Mouse (Mus musculus): ENCODE data around the gene Sh3d21. TPM values are rescaled to one million over a fixed set of nuclear protein-coding genes. Genes with fewer than 3 reads are reported as not detected.
A peak's percentile ranks its signal among the peaks of the same experiment; 100 is the strongest.

Sh3d21 gene
- polyA plus RNA-seq, 1 experiment from 2014 or later: 1.5 TPM

DNA sequence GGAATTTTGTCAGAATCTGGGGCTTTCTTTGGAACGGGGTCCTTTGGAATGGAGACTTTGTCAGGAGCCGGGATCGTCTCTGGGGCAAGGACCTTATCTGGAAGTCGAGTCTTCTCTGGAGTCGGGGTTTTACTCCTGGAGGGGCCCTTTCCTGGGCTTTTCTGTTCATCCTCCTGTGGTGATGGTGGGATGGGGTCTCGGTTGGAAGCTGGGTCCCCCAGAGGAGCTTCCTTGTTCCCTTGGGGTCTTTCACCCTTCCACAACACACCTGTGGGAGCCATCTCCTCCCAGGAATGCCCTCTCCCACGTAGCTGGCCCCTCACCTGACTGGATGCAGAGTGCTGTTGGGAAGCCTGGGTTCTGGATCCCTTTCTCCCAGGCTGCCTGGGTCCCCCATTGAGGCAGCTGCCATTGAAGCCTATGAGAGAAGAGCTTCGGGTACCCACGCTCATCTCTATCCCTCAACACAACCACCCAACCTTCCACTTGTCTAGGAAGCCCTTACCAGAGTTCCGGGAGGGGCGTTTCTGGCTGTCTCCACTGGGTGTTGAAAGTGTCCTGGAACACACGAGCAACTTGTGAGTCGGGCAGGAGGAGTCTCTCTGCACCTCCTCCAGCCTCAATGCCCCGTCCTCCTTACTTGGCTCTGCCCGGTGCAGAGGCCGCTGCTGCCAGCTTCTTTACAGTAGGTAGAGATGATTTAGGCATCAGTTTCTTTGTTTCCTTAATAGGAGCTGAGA lies 11.4 kb downstream of the Sh3d21 start:
- Histone ChIP-seq H3K36me3 (ENCODE audit: control insufficient read depth, insufficient read depth, low read length) (no peaks in the 10 kb centered on the region), H3K4me3 (ENCODE audit: low read length) (no peak overlapping the region), H3K9me3 (ENCODE audit: control insufficient read depth, low read length) (no peaks in the 10 kb centered on the region), H3K4me1 (ENCODE audit: control insufficient read depth, insufficient read depth, low read depth, low read length) (peaks cover 12% of the 10 kb centered on the region), H3K27ac (ENCODE audit: low read depth, low read length) (no peak overlapping the region), H3K27me3 (replicated peaks; ENCODE audit: control insufficient read depth, insufficient read depth, low read length) (peaks cover 26% of the 10 kb centered on the region), H3K4me2 (ENCODE audit: low read length) (no peak overlapping the region), H3K9ac (ENCODE audit: low read depth, low read length) (no peak overlapping the region)
- 84% methylated on average over 16 of the region's 16 CpGs for WGBS
- ATAC-seq: no peak

DNA sequence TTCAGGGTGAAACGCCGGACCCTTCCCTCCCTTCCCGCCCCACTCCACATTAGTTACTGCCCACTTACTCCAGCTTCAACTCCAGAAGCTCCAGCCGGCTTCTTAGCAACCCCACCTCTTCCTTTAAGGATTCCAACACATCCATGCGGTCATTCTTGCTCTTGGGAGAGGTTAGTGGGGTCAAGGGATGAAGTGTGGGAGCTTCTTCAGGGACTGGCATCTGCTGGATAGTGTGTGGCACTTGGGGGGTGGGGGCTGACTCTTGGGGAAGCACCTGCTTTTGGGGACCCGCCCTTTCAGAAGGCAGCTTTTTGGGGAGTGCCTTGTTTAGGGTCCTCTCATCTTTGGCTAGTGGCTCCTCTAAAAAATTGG lies 12.4 kb downstream of the Sh3d21 start:
- Histone ChIP-seq H3K27ac (ENCODE audit: low read depth, low read length) (no peak overlapping the region), H3K36me3 (ENCODE audit: control insufficient read depth, insufficient read depth, low read length) (no peaks in the 10 kb centered on the region), H3K9ac (ENCODE audit: low read depth, low read length) (no peak overlapping the region), H3K4me3 (ENCODE audit: low read length) (no peak overlapping the region), H3K9me3 (ENCODE audit: control insufficient read depth, low read length) (no peaks in the 10 kb centered on the region), H3K4me1 (ENCODE audit: control insufficient read depth, insufficient read depth, low read depth, low read length) (peaks cover 12% of the 10 kb centered on the region), H3K27me3 (replicated peaks; ENCODE audit: control insufficient read depth, insufficient read depth, low read length) (peaks cover 26% of the 10 kb centered on the region), H3K4me2 (ENCODE audit: low read length) (no peak overlapping the region)
- WGBS: 72% methylated on average over 6 of the region's 6 CpGs
- no peak for ATAC-seq

DNA sequence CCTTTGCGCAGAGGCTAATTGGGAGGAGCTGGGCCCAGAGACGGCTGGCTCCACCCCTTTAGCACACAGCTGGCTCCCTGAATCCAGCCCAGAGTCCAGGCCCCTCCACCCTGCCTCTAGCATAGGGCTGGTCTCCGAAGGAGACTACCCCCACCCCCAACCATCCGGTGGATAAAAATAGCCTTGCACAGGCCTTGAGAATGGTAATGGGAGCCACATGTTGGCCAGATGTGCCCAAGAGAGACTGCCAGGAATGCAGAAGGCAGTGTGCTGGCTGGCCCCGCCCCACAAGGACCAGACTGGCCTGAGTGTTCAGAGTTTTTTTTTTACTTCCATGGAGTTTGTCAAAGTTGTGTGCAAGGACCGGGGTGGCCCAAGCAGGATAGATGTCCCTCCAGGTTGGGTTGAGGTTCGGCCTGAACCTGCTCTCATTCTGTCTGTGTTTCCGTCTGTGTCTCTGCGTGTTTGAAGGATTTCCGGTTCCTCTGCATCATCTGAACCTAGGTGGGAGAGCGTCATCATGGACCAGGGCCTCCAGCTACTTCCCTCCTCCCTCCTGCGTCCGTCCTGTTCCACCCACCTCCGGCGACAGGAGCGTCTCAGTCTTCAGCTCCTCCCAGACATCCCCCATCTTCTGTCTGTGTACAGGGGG lies 12.9 kb downstream of the Sh3d21 start:
- no peaks in the 10 kb centered on the region for H3K9me3 ChIP-seq (ENCODE audit: control insufficient read depth, low read length)
- H3K4me3 ChIP-seq (ENCODE audit: low read length): no peak overlapping the region
- H3K4me2 ChIP-seq (ENCODE audit: low read length): no peak overlapping the region
- H3K27ac ChIP-seq (ENCODE audit: low read depth, low read length): no peak overlapping the region
- 65% methylated on average over 16 of the region's 16 CpGs for WGBS
- peaks cover 12% of the 10 kb centered on the region for H3K4me1 ChIP-seq (ENCODE audit: control insufficient read depth, insufficient read depth, low read depth, low read length)
- peaks cover 26% of the 10 kb centered on the region for H3K27me3 ChIP-seq (replicated peaks; ENCODE audit: control insufficient read depth, insufficient read depth, low read length)
- no peak for ATAC-seq
- no peak overlapping the region for H3K9ac ChIP-seq (ENCODE audit: low read depth, low read length)
- H3K36me3 ChIP-seq (ENCODE audit: control insufficient read depth, insufficient read depth, low read length): no peaks in the 10 kb centered on the region

DNA sequence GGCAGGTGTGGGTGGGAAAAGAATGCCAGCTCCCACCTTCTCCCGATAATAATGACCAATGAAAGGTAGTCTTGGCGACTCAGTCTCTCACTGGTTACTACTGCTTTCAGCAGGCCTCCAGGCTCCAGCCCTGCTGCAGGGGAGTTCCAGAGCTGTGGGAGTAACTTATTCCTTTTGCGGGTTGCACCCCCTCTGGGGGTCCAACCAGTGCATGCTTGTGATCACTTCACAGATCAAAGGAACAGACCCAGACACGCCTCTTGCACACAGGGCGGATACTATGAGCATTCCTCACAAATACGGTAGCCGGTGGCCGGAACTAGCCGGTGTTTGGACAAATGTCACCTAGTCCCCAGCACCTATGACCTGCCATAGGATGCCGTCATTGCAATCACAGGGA lies 13.5 kb downstream of the Sh3d21 start:
- no peak overlapping the region for H3K27ac ChIP-seq (ENCODE audit: low read depth, low read length)

DNA sequence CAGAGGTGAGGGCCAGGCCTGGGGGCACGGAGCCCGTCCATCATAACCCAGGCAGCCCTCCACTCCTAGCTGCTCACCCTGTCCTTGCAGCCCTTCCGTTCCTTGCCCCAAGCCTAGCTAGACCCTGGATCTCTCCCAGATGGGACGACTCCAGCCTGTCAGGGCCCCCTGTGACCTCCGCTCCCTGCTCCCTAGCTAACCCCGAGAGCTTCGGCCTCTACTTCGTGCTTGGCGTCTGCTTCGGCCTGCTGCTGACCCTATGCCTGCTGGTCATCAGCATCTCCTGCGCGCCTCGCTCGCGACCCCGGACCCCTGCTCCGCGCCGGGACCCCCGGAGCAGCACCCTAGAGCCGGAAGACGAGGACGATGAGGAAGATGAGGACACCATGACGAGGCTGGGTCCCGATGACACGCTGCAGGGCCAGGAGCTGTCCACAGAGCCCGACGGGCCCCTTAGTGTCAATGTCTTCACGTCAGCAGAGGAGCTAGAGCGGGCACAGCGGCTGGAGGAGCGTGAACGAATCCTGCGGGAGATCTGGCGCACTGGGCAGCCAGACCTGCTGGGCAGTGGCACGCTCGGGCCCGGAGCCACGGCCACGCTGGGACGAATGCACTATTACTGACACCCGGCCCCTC lies 14.1 kb downstream of the Sh3d21 start:
- peak overlapping the region; percentile 72 for H3K4me2 ChIP-seq (ENCODE audit: low read length)
- peak overlapping the region; percentile 63 for H3K9ac ChIP-seq (ENCODE audit: low read depth, low read length)
- peak; percentile 9; the same call in 1 of the 2 replicates for ATAC-seq
- H3K4me3 ChIP-seq (ENCODE audit: low read length): peak overlapping the region; percentile 47
- peaks cover 26% of the 10 kb centered on the region for H3K27me3 ChIP-seq (replicated peaks; ENCODE audit: control insufficient read depth, insufficient read depth, low read length)
- 21% methylated on average over 40 of the region's 42 CpGs for WGBS
- no peak overlapping the region for H3K27ac ChIP-seq (ENCODE audit: low read depth, low read length)
- H3K36me3 ChIP-seq (ENCODE audit: control insufficient read depth, insufficient read depth, low read length): no peaks in the 10 kb centered on the region
- H3K9me3 ChIP-seq (ENCODE audit: control insufficient read depth, low read length): no peaks in the 10 kb centered on the region
- peaks cover 12% of the 10 kb centered on the region for H3K4me1 ChIP-seq (ENCODE audit: control insufficient read depth, insufficient read depth, low read depth, low read length)

More for the DNA sequence above, 13.5 kb downstream of the Sh3d21 start:
- no peak for ATAC-seq
- Histone ChIP-seq H3K9ac (ENCODE audit: low read depth, low read length) (no peak overlapping the region; the same call in 1 of the 2 replicates), H3K36me3 (ENCODE audit: control insufficient read depth, insufficient read depth, low read length) (no peaks in the 10 kb centered on the region), H3K4me1 (ENCODE audit: control insufficient read depth, insufficient read depth, low read depth, low read length) (peaks cover 12% of the 10 kb centered on the region), H3K27me3 (replicated peaks; ENCODE audit: control insufficient read depth, insufficient read depth, low read length) (peaks cover 26% of the 10 kb centered on the region), H3K9me3 (ENCODE audit: control insufficient read depth, low read length) (no peaks in the 10 kb centered on the region), H3K4me3 (ENCODE audit: low read length) (no peak overlapping the region), H3K4me2 (ENCODE audit: low read length) (peak overlapping the region; percentile 72; the same call in 1 of the 2 replicates)
- WGBS: 60% methylated on average over 10 of the region's 10 CpGs

DNA sequence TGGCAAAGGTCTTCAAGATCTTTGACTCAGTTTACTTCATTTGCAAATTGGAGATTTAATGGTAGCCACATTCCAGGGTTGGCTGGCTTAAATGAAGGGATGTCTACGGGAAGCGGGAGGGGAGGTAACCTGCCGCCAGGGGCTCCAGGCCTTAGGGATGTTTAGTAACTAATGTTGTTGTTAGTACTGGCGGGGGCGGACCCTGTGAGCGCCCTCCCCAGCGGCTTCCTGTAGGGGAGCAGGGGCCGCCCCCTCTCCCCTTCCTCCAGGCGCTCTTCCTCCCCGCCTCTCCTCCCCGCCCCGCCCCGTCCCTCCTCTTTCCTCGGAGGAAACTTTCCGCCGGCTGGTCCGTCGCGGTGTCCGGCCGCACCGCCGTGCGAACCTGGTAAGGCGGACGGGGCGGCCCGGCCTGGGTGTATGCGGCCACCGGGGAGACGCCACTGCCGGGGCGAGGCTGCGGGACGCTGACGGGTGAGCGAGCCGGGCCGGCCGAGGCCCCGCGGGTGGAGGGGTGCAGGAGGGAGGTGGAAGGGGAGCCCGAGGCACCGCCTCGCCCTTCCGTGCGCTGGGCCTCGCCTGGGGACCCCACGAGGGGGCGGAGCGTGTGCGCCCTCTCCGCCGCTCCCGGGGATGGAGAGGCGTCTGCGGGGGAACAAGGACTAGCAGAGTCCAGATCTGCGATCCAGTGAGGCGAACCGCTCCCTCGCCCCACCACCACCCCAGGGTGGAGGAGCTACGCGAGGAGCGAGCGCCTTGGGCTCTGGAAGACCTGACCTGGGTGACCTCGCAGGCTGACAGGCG lies 14.9 kb downstream of the Sh3d21 start:
- peak overlapping the region; percentile 47 for H3K4me3 ChIP-seq (ENCODE audit: low read length)
- H3K9ac ChIP-seq (ENCODE audit: low read depth, low read length): peak overlapping the region; percentile 63
- peaks cover 12% of the 10 kb centered on the region for H3K4me1 ChIP-seq (ENCODE audit: control insufficient read depth, insufficient read depth, low read depth, low read length)
- ATAC-seq: peak; percentile 37; the same call in 1 of the 2 replicates
- under 1% methylated on average over 65 of the region's 67 CpGs for WGBS
- peak overlapping the region; percentile 64 for H3K27ac ChIP-seq (ENCODE audit: low read depth, low read length)
- peaks cover 26% of the 10 kb centered on the region for H3K27me3 ChIP-seq (replicated peaks; ENCODE audit: control insufficient read depth, insufficient read depth, low read length)
- H3K4me2 ChIP-seq (ENCODE audit: low read length): peak overlapping the region; percentile 72
- H3K36me3 ChIP-seq (ENCODE audit: control insufficient read depth, insufficient read depth, low read length): no peaks in the 10 kb centered on the region
- no peaks in the 10 kb centered on the region for H3K9me3 ChIP-seq (ENCODE audit: control insufficient read depth, low read length)

DNA sequence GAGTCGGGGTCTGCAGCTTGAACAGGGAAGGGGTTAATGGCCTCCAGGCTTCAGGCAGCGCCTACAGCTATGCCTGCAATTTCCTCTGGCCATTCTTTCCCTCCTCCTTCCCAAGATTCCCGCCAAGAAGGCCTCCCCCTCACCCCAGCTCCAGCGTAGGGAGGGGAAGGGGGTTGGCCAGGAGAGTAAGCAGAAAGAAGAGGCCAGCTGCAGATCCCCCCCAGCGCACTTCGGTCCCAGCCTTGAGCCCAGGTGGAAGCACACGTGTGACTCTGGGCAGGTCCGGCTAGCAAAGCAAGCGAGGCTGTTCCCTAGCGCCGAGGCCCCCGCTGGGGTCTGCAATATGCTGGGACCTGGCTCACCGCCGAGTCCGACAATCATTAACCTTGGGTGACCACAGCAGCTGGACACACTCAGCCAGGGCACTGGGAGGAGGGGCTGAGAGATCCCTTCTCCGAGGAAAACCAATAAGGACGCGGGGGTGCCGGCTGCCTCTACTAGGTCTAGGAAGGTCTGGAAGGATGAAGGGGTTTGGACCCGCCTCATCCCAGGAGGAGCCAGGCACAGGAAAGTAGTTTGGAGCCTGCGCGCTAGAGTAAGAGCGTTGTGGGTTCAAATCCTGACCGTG lies 15.6 kb downstream of the Sh3d21 start, which contains the start of gene Eva1b:
Eva1b (plus strand) TSS at position 212 of the 628 bp plus-strand sequence.
- WGBS: 2% methylated on average over 24 of the region's 24 CpGs
- no peaks in the 10 kb centered on the region for H3K9me3 ChIP-seq (ENCODE audit: control insufficient read depth, low read length)
- peak within 1 kb of the TSS; percentile 64 for H3K27ac ChIP-seq (ENCODE audit: low read depth, low read length)
- peak within 1 kb of the TSS; percentile 72 for H3K4me2 ChIP-seq (ENCODE audit: low read length)
- peak within 1 kb of the TSS; percentile 47 for H3K4me3 ChIP-seq (ENCODE audit: low read length)
- peak within 1 kb of the TSS; percentile 63 for H3K9ac ChIP-seq (ENCODE audit: low read depth, low read length)
- ATAC-seq: no peak
- peaks cover 12% of the 10 kb centered on the region for H3K4me1 ChIP-seq (ENCODE audit: control insufficient read depth, insufficient read depth, low read depth, low read length)
- no peaks in the 10 kb centered on the region for H3K36me3 ChIP-seq (ENCODE audit: control insufficient read depth, insufficient read depth, low read length)
- H3K27me3 ChIP-seq (replicated peaks; ENCODE audit: control insufficient read depth, insufficient read depth, low read length): peaks cover 26% of the 10 kb centered on the region

DNA sequence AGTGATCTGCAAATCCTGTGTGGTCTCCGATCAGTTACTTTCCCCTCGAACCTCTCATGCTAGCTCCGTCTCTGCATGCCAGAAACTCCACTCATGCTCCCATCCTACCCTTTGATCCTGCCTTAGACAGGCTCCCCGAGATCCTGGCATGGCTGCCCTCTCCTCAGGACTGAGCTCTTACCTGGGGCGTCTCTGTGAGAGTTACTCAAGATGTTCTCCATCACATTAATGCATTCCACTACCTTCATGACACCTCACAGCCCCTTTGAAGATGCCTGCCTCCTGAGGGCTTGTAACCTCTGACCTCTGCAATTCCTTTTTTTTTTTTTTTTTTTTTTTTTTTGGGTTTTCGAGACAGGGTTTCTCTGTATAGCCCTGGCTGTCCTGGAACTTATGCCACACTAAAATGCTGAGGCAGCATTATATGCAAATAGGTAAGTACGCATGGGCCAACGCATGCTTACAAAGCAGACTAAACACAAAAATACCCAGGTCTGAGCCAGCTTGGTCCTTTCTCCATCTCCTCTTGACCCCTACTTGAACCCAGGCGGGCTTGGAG lies 16.2 kb downstream of the Sh3d21 start:
- Histone ChIP-seq H3K4me3 (ENCODE audit: low read length) (no peak overlapping the region), H3K9me3 (ENCODE audit: control insufficient read depth, low read length) (no peaks in the 10 kb centered on the region), H3K4me2 (ENCODE audit: low read length) (no peak overlapping the region), H3K36me3 (ENCODE audit: control insufficient read depth, insufficient read depth, low read length) (no peaks in the 10 kb centered on the region), H3K4me1 (ENCODE audit: control insufficient read depth, insufficient read depth, low read depth, low read length) (peaks cover 12% of the 10 kb centered on the region), H3K9ac (ENCODE audit: low read depth, low read length) (no peak overlapping the region), H3K27ac (ENCODE audit: low read depth, low read length) (no peak overlapping the region), H3K27me3 (replicated peaks; ENCODE audit: control insufficient read depth, insufficient read depth, low read length) (peaks cover 26% of the 10 kb centered on the region)
- 53% methylated on average over 9 of the region's 9 CpGs for WGBS
- ATAC-seq: no peak

All from hindbrain, embryonic 16.5 days (tissue).